Mouse (Mus musculus) megakaryocyte-erythroid progenitor cell, adult 5-6 weeks (primary cell): Measurements from ENCODE around the gene Ptdss2. TPM values are rescaled to one million over a fixed set of nuclear protein-coding genes. Genes with fewer than 3 reads are reported as not detected.

Experiments
- ATAC-seq: replicated peaks from 2 replicates; pipeline ENCODE4 v1.8.0; 2016; ENCODE audit warnings: mild to moderate bottlenecking, inconsistent platforms; ENCODE audit not compliant: severe bottlenecking, poor library complexity, low FRiP score, low TSS enrichment
- total RNA-seq, 2 experiments: library from RNA; stranded (forward) in 1 of 2; stranded (reverse) in 1 of 2; fragments of 200-1000, 215-1000 nt in 1 of 2; fragments of >200 nt in 1 of 2; fragmentation: Nextera tagmentation in 1 of 2; gene quantifications; 2 replicates each; pipeline ENCODE4 v1.2.3; 2014 to 2017

Gene Ptdss2
- total RNA-seq, 2 experiments from 2014 or later: 21.1 to 64.0 TPM

DNA sequence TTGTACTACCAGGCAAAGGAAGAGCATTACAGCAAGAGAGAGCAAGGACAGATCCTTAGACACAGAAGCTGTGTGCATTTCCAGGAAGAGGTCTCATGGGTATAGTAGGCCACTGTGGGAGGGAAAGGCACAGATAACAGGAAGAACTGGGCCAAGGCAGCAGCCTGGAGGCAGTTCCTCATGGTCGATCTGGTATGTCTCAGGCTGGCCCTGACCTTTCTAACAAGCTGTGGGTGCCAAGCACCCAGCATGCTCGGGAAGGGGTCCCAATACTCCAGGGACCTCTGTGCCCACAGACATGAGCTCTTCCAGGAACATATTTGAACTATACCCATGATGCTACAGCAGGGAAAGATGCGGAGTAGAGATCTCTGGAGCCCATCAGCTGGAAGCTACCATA is 82.4 kb downstream of the Ptdss2 start:
- no peak for ATAC-seq

DNA sequence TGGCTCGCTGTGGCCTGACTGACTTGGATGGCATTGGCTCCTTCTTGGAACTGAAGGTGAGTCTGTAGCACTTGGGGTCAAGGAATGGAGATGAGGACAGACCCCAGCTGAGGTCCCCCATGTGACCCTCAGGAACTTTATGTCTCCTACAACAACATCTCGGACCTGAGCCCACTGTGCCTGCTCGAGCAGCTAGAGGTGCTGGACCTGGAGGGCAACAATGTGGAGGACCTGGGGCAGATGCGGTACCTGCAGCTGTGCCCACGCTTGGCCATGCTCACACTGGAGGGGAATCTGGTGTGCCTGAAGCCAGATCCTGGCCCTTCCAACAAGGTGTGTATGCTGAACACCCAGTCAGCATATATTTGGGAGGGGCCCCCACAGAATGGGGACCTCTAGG is 83.3 kb downstream of the Ptdss2 start:
- no peak for ATAC-seq

DNA sequence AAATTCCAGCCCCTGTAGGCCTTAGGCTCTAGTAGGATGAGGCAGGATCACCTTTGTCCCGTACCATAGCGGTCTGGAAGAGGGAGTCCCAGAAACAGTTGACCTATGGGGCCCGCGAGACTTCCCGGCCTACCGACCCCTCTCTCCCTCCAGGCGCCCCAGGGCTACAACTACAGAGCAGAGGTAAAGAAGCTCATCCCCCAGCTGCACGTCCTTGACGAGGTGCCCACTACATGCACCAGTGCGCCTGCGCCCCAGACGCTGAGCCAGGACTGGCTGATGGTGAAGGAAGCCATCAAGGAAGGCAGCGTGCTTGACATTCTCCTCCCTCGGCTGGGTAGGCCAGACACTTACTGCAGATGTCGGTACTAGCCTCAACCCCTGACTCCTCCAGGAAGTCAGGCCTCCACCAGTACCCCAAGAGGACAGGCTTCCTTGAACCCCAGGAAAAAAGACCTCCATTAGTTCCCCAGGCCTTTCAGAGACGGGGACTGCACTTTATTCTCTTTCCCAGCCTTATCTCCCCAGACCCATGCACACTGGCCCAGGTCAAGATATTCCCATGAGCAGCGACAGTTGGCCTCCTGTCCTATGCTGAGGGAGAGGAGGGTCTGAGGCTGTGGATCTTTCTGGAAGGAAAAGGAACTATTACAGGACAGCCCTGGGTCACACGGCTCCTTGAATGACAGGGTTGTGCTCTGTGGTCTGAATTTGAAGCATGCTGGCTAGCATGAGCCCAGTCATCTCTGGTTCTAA is 84.2 kb downstream of the Ptdss2 start:
- ATAC-seq: 0 out of 2 replicates have a peak, but pooled peaks have one; percentile 19

Other genes starting within 250 kb of the Ptdss2 start
- 86.3 and 118 TPM in 2 replicates for gene Psmd13, start 240.4 kb upstream of the Ptdss2 start, total RNA-seq (2014; fragmentation: Nextera tagmentation)
- 169 and 203 TPM in 2 replicates for gene Psmd13, start 240.4 kb upstream of the Ptdss2 start, total RNA-seq (2017)
- 27.7 and 32.4 TPM in 2 replicates for gene Sirt3, start 240.1 kb upstream of the Ptdss2 start, total RNA-seq (2014; fragmentation: Nextera tagmentation)
- gene Sirt3, start 240.1 kb upstream of the Ptdss2 start, total RNA-seq (2017): 18.2 and 23.4 TPM in 2 replicates
- not detected in 2 replicates for gene Cox8b, start 221.9 kb upstream of the Ptdss2 start, total RNA-seq (2014; fragmentation: Nextera tagmentation)
- not detected in 2 replicates for gene Cox8b, start 221.9 kb upstream of the Ptdss2 start, total RNA-seq (2017)
- gene Nlrp6, start 201.5 kb upstream of the Ptdss2 start, total RNA-seq (2014; fragmentation: Nextera tagmentation): 0.52 TPM in 1 of 2 replicates, not detected in the other
- not detected in 2 replicates for gene Nlrp6, start 201.5 kb upstream of the Ptdss2 start, total RNA-seq (2017)
- gene Pgghg, start 181.0 kb upstream of the Ptdss2 start, total RNA-seq (2014; fragmentation: Nextera tagmentation): 12.2 and 18.7 TPM in 2 replicates
- 6.1 and 7.2 TPM in 2 replicates for gene Pgghg, start 181.0 kb upstream of the Ptdss2 start, total RNA-seq (2017)
- 0.55 TPM in 1 of 2 replicates, not detected in the other for gene Ifitm5, start 172.1 kb upstream of the Ptdss2 start, total RNA-seq (2014; fragmentation: Nextera tagmentation)
- gene Ifitm5, start 172.1 kb upstream of the Ptdss2 start, total RNA-seq (2017): 2.4 TPM in 1 of 2 replicates, not detected in the other
- gene Gm45717, start 166.4 kb upstream of the Ptdss2 start, total RNA-seq (2014; fragmentation: Nextera tagmentation): not detected in 2 replicates
- gene Gm45717, start 166.4 kb upstream of the Ptdss2 start, total RNA-seq (2017): not detected in 2 replicates
- gene Ifitm2, start 166.4 kb upstream of the Ptdss2 start, total RNA-seq (2014; fragmentation: Nextera tagmentation): 285 and 292 TPM in 2 replicates
- 265 and 278 TPM in 2 replicates for gene Ifitm2, start 166.4 kb upstream of the Ptdss2 start, total RNA-seq (2017)
- 37.2 and 54.3 TPM in 2 replicates for gene Ifitm1, start 155.2 kb upstream of the Ptdss2 start, total RNA-seq (2014; fragmentation: Nextera tagmentation)
- 20.9 and 50.8 TPM in 2 replicates for gene Ifitm1, start 155.2 kb upstream of the Ptdss2 start, total RNA-seq (2017)
- 53.9 and 67.3 TPM in 2 replicates for gene Ifitm3, start 111.6 kb upstream of the Ptdss2 start, total RNA-seq (2014; fragmentation: Nextera tagmentation)
- 54.1 and 55.3 TPM in 2 replicates for gene Ifitm3, start 111.6 kb upstream of the Ptdss2 start, total RNA-seq (2017)
- not detected in 2 replicates for gene Ifitm6, start 104.5 kb upstream of the Ptdss2 start, total RNA-seq (2014; fragmentation: Nextera tagmentation)
- gene Ifitm6, start 104.5 kb upstream of the Ptdss2 start, total RNA-seq (2017): 25.3 TPM in 1 of 2 replicates, not detected in the other
- not detected in 2 replicates for gene Gm17387, start 93.3 kb upstream of the Ptdss2 start, total RNA-seq (2014; fragmentation: Nextera tagmentation)
- not detected in 2 replicates for gene Gm17387, start 93.3 kb upstream of the Ptdss2 start, total RNA-seq (2017)
- gene B4galnt4, start 61.3 kb upstream of the Ptdss2 start, total RNA-seq (2014; fragmentation: Nextera tagmentation): 0.20 and 0.70 TPM in 2 replicates
- gene B4galnt4, start 61.3 kb upstream of the Ptdss2 start, total RNA-seq (2017): not detected in 2 replicates
- gene Pkp3, start 44.2 kb upstream of the Ptdss2 start, total RNA-seq (2014; fragmentation: Nextera tagmentation): 0.17 and 11.2 TPM in 2 replicates
- gene Pkp3, start 44.2 kb upstream of the Ptdss2 start, total RNA-seq (2017): 2.8 TPM in 1 of 2 replicates, not detected in the other
- 14.0 and 24.8 TPM in 2 replicates for gene Sigirr, start 21.8 kb upstream of the Ptdss2 start, total RNA-seq (2014; fragmentation: Nextera tagmentation)
- gene Sigirr, start 21.8 kb upstream of the Ptdss2 start, total RNA-seq (2017): 7.1 and 13.0 TPM in 2 replicates
- not detected in 2 replicates for gene Ano9, start 4.6 kb upstream of the Ptdss2 start, total RNA-seq (2014; fragmentation: Nextera tagmentation)
- not detected in 2 replicates for gene Ano9, start 4.6 kb upstream of the Ptdss2 start, total RNA-seq (2017)
- 43.7 and 54.2 TPM in 2 replicates for gene Rnh1, start 50.5 kb downstream of the Ptdss2 start, total RNA-seq (2014; fragmentation: Nextera tagmentation)
- gene Rnh1, start 50.5 kb downstream of the Ptdss2 start, total RNA-seq (2017): 20.7 and 30.4 TPM in 2 replicates
- gene Hras, start 71.6 kb downstream of the Ptdss2 start, total RNA-seq (2014; fragmentation: Nextera tagmentation): 73.1 and 108 TPM in 2 replicates
- 30.1 and 48.6 TPM in 2 replicates for gene Hras, start 71.6 kb downstream of the Ptdss2 start, total RNA-seq (2017)
- gene Lrrc56, start 71.8 kb downstream of the Ptdss2 start, total RNA-seq (2014; fragmentation: Nextera tagmentation): 4.3 and 6.1 TPM in 2 replicates
- gene Lrrc56, start 71.8 kb downstream of the Ptdss2 start, total RNA-seq (2017): 0.28 and 0.88 TPM in 2 replicates
- gene Lmntd2, start 91.7 kb downstream of the Ptdss2 start, total RNA-seq (2014; fragmentation: Nextera tagmentation): not detected in 2 replicates
- not detected in 2 replicates for gene Lmntd2, start 91.7 kb downstream of the Ptdss2 start, total RNA-seq (2017)
- gene Rassf7, start 93.5 kb downstream of the Ptdss2 start, total RNA-seq (2014; fragmentation: Nextera tagmentation): 3.1 and 6.4 TPM in 2 replicates
- 3.4 and 4.6 TPM in 2 replicates for gene Rassf7, start 93.5 kb downstream of the Ptdss2 start, total RNA-seq (2017)
- 114 and 119 TPM in 2 replicates for gene Phrf1, start 106.4 kb downstream of the Ptdss2 start, total RNA-seq (2014; fragmentation: Nextera tagmentation)
- gene Phrf1, start 106.4 kb downstream of the Ptdss2 start, total RNA-seq (2017): 53.9 and 79.3 TPM in 2 replicates
- gene Irf7, start 144.1 kb downstream of the Ptdss2 start, total RNA-seq (2014; fragmentation: Nextera tagmentation): 6.4 and 27.5 TPM in 2 replicates
- 9.7 and 9.9 TPM in 2 replicates for gene Irf7, start 144.1 kb downstream of the Ptdss2 start, total RNA-seq (2017)
- not detected in 2 replicates for gene Cdhr5, start 154.4 kb downstream of the Ptdss2 start, total RNA-seq (2014; fragmentation: Nextera tagmentation)
- gene Cdhr5, start 154.4 kb downstream of the Ptdss2 start, total RNA-seq (2017): not detected in 2 replicates
- not detected in 2 replicates for gene Sct, start 156.8 kb downstream of the Ptdss2 start, total RNA-seq (2014; fragmentation: Nextera tagmentation)
- not detected in 2 replicates for gene Sct, start 156.8 kb downstream of the Ptdss2 start, total RNA-seq (2017)
- gene Drd4, start 169.6 kb downstream of the Ptdss2 start, total RNA-seq (2014; fragmentation: Nextera tagmentation): not detected in 2 replicates
- gene Drd4, start 169.6 kb downstream of the Ptdss2 start, total RNA-seq (2017): not detected in 2 replicates
- gene Deaf1, start 205.3 kb downstream of the Ptdss2 start, total RNA-seq (2014; fragmentation: Nextera tagmentation): 54.5 and 74.1 TPM in 2 replicates
- 11.0 and 32.1 TPM in 2 replicates for gene Deaf1, start 205.3 kb downstream of the Ptdss2 start, total RNA-seq (2017)
- 23.0 and 39.1 TPM in 2 replicates for gene Tmem80, start 205.4 kb downstream of the Ptdss2 start, total RNA-seq (2014; fragmentation: Nextera tagmentation)
- gene Tmem80, start 205.4 kb downstream of the Ptdss2 start, total RNA-seq (2017): 9.7 and 17.4 TPM in 2 replicates
- 2.0 TPM in 1 of 2 replicates, not detected in the other for gene Eps8l2, start 216.5 kb downstream of the Ptdss2 start, total RNA-seq (2014; fragmentation: Nextera tagmentation)
- gene Eps8l2, start 216.5 kb downstream of the Ptdss2 start, total RNA-seq (2017): not detected in 2 replicates